Mouse (Mus musculus) central nervous system, embryonic 18 days (tissue): ENCODE data around the gene Ndufv1. TPM values are rescaled to one million over a fixed set of nuclear protein-coding genes. Genes with fewer than 3 reads are reported as not detected.

Source experiments
- polyA plus RNA-seq: library from polyadenylated mRNA; depleted of rRNA; stranded (reverse); fragments of >200 nt; gene quantifications from 2 replicates; pipeline ENCODE4 v1.2.3, GENCODE M21; 2012; rRNA removed

The Ndufv1 gene
- polyA plus RNA-seq: 204 and 205 TPM in 2 replicates

DNA sequence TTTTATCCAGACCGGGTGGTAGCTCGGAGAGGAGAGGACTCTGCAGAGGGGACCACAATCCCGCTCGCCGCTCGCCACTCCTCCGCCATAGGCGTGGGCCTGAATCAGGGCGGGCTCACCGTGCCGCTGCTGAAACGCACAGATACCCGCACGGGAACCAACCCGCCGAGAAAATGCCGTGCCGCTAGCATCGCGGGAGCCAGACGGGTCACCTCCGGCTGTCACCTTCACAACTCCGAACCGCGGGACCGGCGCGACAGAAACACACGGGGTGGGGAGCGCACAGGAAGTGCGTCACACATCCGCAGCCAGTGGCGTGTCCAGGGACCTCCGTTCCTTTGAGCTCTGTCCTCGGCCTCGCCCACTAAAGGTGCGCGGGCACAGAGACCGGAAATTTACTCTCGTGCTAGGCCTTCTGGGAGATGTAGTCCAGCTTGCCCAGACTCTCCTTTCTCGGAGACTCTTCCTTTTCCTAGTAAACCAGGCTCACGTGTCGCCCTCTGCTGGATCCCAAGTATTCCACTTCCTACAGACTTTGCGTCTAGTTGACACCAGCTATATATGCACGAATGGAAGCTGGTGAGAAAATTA lies at the start of gene Ndufv1:
Gene Ndufv1, minus strand, starts transcription at position 375 of the 591 bp plus-strand sequence.

DNA sequence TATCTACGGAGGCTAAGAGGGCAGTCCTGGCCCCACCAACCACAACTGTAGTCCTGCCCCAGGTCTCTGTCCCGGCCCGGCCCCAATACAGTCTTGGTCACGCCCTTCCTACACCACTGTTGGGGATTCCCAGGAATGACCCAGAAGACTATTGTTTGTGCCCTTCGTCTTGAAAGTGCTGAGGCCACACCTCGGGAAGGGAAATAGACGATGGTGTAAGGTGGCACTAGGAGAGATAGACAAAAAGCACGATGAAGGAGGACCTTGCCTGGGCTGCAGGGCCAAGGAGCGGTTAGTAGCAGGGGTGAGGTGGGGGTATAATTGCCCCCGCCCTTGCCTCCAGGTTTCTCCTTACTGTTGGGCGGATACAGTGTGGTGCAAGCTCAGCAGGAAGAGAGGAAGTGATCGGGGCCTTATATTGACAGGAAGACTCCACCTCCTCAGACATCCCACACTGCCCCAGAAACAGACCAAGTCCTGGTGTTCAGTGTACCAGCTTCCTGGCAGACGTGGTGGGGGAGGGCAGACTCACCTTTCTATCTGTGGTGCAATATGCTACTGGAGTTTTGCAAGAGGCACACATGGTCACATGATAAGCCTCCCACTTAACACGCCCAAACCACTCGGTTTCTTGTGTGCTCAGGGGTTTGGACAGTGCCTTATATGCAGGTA lies 46.6 kb upstream of the Ndufv1 start, which contains the start of gene Gstp3:
Gene Gstp3, minus strand, starts transcription at position 501 of the 672 bp plus-strand sequence.

GRCm38 (mm10) chr19:4045966-4046865 lies 33.6 kb upstream of the Ndufv1 start, which contains the start of gene Gstp2:
Gene Gstp2, minus strand, starts transcription at chr19:4046023.

GRCm38 (mm10) chr19:4037788-4038232 lies 25.2 kb upstream of the Ndufv1 start, which contains the start of gene Gstp1:
Gene Gstp1, minus strand, starts transcription at chr19:4037985.

DNA sequence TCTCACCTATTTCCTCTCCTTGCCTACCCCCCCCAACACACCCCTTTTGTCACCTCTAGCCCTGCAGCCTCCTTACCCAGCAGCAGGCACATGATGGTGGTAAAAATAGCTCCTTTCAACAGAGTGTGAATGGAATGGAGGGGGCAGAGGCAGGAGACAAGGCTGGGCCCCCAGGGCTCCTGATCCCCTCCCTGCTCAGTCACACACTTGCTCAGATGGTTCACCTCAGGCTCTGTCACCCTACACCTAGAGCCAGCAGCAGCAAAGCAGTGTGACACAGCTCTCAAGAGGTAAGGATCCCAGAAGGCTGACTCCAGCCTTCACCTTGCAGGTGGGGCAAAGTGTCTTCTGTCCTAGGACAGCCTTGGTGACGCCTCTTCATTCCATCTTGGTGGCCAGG lies 9.5 kb downstream of the Ndufv1 start, which contains the start of gene Doc2g:
Gene Doc2g, plus strand, starts transcription at position 202 of the 400 bp plus-strand sequence.

GRCm38 (mm10) chr19:4000119-4000900 lies 12.3 kb downstream of the Ndufv1 start, which contains the start of the genes Nudt8 and Gm49405:
Gene Nudt8, plus strand, starts transcription at chr19:4000580.
Gene Gm49405, plus strand, starts transcription at chr19:4000626.

GRCm38 (mm10) chr19:3992416-3992815 lies 20.2 kb downstream of the Ndufv1 start, which contains the start of gene Tbx10:
Gene Tbx10, plus strand, starts transcription at chr19:3992752.

DNA sequence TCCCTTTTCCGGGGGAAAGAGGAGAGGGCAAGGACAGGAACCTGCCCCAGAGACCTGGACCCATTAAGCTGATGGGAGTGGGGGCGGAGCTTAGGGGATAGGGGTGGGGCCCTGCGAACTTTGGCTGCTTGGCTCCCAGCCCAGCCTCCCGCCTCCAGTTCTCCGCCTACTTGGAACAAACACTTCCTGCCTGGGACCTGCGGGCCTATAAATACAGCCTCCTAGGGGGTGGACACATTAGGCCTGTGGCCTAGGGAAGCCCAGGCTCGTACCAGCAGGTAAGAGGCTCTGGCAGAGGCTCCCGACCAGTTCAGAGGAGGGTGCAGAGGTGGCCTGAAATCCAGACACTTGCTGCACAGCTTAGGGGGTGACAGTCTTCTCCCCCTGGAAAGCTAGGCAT lies 26.3 kb downstream of the Ndufv1 start, which contains the start of gene Acy3:
Gene Acy3, plus strand, starts transcription at position 237 of the 400 bp plus-strand sequence.

GRCm38 (mm10) chr19:3972229-3972628 lies 40.4 kb downstream of the Ndufv1 start, which contains the start of gene Aldh3b2:
Gene Aldh3b2, plus strand, starts transcription at chr19:3972328.

DNA sequence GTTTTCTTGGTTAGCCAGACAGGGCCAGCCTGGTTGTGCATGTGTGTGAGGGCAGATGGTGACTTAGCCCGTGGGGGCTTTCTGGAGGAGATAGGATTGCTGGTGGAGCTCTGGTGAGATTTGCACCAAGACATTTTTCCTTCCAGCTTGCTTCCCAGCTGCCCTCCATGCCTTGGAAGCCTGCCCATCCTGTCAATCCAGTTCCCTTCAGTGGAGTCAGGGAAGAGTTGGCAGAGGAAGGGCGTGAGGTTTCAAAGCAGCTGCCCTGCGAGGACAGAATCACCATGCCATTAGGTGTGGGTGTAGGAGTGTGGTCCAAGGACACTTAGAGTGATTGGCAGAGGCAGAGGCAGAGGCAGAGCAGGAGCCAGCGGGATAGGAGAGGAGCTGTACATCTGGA lies 54.1 kb downstream of the Ndufv1 start, which contains the start of gene Aldh3b3:
Gene Aldh3b3, plus strand, starts transcription at position 176 of the 400 bp plus-strand sequence.

Other genes with a start within 250 kb of the Ndufv1 start
- 48.4 and 49.2 TPM in 2 replicates for gene Kmt5b, start 245.4 kb downstream of the Ndufv1 start, polyA plus RNA-seq
- 111 and 120 TPM in 2 replicates for gene Chka, start 161.0 kb downstream of the Ndufv1 start, polyA plus RNA-seq
- gene Tcirg1, start 105.7 kb downstream of the Ndufv1 start, polyA plus RNA-seq: 37.4 and 44.0 TPM in 2 replicates
- 198 and 215 TPM in 2 replicates for gene Ndufs8, start 100.0 kb downstream of the Ndufv1 start, polyA plus RNA-seq
- gene Aldh3b1, start 83.0 kb downstream of the Ndufv1 start, polyA plus RNA-seq: 1.9 and 2.2 TPM in 2 replicates
- 10.5 and 11.1 TPM in 2 replicates for gene Unc93b1, start 77.6 kb downstream of the Ndufv1 start, polyA plus RNA-seq
- gene Aldh3b3, start 54.2 kb downstream of the Ndufv1 start, polyA plus RNA-seq: 0.03 TPM in 2 replicates
- gene Aldh3b2, start 40.5 kb downstream of the Ndufv1 start, polyA plus RNA-seq: 1.4 and 1.5 TPM in 2 replicates
- gene Acy3, start 26.2 kb downstream of the Ndufv1 start, polyA plus RNA-seq: 2.5 and 3.3 TPM in 2 replicates
- gene Tbx10, start 20.1 kb downstream of the Ndufv1 start, polyA plus RNA-seq: 0.04 and 0.07 TPM in 2 replicates
- 10.6 and 16.8 TPM in 2 replicates for gene Nudt8, start 12.2 kb downstream of the Ndufv1 start, polyA plus RNA-seq
- gene Gm49405, start 12.2 kb downstream of the Ndufv1 start, polyA plus RNA-seq: 8.0 and 9.6 TPM in 2 replicates
- gene Doc2g, start 9.5 kb downstream of the Ndufv1 start, polyA plus RNA-seq: 25.8 and 27.8 TPM in 2 replicates
- 361 and 368 TPM in 2 replicates for gene Gstp1, start 25.2 kb upstream of the Ndufv1 start, polyA plus RNA-seq
- gene Gstp2, start 33.2 kb upstream of the Ndufv1 start, polyA plus RNA-seq: 3.1 and 10.4 TPM in 2 replicates
- not detected in 2 replicates for gene Gstp3, start 46.8 kb upstream of the Ndufv1 start, polyA plus RNA-seq
- gene Cabp2, start 68.8 kb upstream of the Ndufv1 start, polyA plus RNA-seq: 0.25 TPM in 1 of 2 replicates, not detected in the other
- 61.3 and 62.9 TPM in 2 replicates for gene Cdk2ap2, start 84.4 kb upstream of the Ndufv1 start, polyA plus RNA-seq
- gene Pitpnm1, start 87.2 kb upstream of the Ndufv1 start, polyA plus RNA-seq: 217 and 226 TPM in 2 replicates
- gene Aip, start 113.1 kb upstream of the Ndufv1 start, polyA plus RNA-seq: 116 and 124 TPM in 2 replicates
- gene Gpr152, start 127.0 kb upstream of the Ndufv1 start, polyA plus RNA-seq: 0.03 and 0.06 TPM in 2 replicates
- 0.08 and 0.12 TPM in 2 replicates for gene Cabp4, start 131.2 kb upstream of the Ndufv1 start, polyA plus RNA-seq
- gene Coro1b, start 135.8 kb upstream of the Ndufv1 start, polyA plus RNA-seq: 261 and 276 TPM in 2 replicates
- gene Ptprcap, start 140.8 kb upstream of the Ndufv1 start, polyA plus RNA-seq: 1.1 and 1.3 TPM in 2 replicates
- gene Rps6kb2, start 150.5 kb upstream of the Ndufv1 start, polyA plus RNA-seq: 60.8 and 68.3 TPM in 2 replicates
- gene Carns1, start 162.7 kb upstream of the Ndufv1 start, polyA plus RNA-seq: 4.6 and 4.9 TPM in 2 replicates
- gene Tbc1d10c, start 178.5 kb upstream of the Ndufv1 start, polyA plus RNA-seq: 1.7 and 2.6 TPM in 2 replicates
- gene Ppp1ca, start 179.3 kb upstream of the Ndufv1 start, polyA plus RNA-seq: 380 and 382 TPM in 2 replicates
- 30.2 and 30.5 TPM in 2 replicates for gene Rad9a, start 188.9 kb upstream of the Ndufv1 start, polyA plus RNA-seq
- gene Clcf1, start 201.4 kb upstream of the Ndufv1 start, polyA plus RNA-seq: 3.0 and 3.1 TPM in 2 replicates
- not detected in 2 replicates for gene AC109138.7, start 201.6 kb upstream of the Ndufv1 start, polyA plus RNA-seq
- 29.7 and 31.3 TPM in 2 replicates for gene Pold4, start 219.1 kb upstream of the Ndufv1 start, polyA plus RNA-seq